Mouse (Mus musculus): ENCODE measurements around the gene Slc13a5. TPM values are rescaled to one million over a fixed set of nuclear protein-coding genes. Genes with fewer than 3 reads are reported as not detected.

Slc13a5 gene
- total RNA-seq, 2 experiments from 2014 or later = 0.19 TPM; not detected in 1

DNA sequence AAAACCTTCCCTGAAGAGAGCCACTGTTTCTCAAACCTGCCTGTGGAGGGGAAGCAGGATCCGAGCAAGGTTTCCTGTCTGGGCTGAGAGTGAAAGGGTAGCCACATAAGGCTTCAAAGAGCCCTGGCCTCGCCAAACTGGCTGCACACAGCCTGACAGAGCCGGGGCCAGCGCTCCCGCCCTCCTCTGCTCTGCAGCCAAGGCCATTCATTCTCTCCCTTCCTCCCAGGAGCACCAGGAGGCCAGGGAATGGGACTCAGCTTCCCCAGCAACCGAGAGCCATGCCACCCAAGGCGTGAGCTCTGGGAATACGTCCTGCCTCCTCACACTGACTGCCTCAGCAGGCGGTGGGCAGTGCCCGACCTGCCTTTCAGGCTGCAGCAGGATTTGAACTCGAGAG, 1.5 kb downstream of the Slc13a5 start:
- DNase-seq = peak; percentile 9

- no peak for DNase-seq
Measured at GRCm38 (mm10) chr11:72256441-72256840, 10.6 kb downstream of the Slc13a5 start.

DNA sequence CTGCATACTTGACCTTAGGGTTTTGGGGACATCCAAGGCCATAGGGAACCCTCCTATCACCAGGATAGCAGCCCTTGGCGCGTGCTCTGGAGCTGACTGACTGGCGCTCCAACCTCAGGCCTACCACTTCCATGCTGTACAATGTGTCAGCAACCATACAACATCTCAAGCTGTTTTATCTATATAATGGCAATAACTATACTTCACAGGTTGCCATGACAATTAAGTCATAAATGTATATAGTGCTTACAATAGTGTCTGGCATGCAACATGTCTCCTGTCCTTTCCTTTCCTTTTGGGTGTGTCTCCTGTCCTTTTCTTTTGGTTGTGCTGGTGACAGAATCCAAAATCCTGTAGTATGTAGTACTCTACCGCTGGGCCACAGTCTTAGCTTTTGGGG, 11.4 kb downstream of the Slc13a5 start:
- DNase-seq = no peak

DNA sequence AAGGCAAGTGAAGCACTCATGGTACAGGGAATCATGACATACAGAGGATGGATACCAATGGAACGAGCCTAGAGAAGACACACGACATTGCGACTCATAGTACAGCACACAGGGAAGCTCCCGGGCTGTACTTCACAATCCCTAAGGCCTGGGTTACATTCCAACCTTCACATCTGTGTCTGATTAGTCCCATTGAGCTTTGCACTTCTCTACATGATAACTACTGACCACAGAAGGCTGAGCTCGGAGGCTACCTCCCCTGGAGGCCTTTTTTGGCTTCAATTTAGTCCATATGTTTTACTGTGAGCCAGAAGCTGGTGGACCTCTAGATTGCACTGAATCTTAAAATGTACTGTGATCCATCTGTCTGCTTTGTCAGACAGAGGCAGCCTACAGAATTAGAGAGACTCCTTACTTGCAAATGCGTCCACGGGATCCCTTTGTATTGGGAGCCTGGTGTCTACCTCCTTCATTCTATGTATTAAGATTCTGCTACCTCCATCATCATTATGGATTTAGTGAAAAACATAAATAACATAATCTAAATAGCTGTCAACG, 21.7 kb downstream of the Slc13a5 start:
- no peak for DNase-seq

DNA sequence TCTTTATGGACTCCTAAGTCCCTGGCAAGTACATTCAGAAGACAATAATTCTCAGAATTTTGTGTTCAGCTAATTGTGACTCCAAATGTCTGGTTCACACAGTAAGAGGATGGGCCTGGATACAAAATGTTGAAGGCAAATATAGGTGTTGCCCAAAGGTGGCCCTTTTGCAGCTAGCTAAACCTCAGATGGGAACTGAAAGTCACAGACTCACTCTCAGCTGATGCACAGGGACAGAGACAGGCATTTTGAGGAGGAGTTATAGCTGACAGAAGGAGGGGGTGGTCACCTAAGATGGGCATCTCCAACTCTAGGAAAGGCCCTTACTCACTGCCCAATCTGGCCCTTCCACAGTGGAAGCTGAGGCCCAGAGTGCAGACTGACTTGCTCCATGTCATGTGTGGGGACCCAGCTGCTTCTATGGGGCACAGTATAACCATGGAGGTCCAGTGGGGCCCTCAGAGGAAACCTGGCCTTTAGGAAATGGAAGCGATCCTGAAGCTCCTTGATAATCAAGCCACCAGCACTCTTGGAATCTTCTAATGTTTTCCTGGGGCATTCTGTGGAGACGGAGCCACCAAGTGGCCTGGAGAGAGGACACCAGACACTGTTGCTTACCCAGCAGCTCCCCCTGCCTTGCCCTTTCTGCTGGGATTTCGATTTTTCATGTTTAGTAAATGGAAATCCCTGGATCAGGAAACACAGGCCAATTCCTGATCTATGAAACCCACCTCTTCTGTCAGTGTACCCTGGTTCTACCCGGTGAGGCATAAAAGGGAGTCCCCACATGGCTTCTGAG, 26.8 kb downstream of the Slc13a5 start:
- no peak for DNase-seq

DNA sequence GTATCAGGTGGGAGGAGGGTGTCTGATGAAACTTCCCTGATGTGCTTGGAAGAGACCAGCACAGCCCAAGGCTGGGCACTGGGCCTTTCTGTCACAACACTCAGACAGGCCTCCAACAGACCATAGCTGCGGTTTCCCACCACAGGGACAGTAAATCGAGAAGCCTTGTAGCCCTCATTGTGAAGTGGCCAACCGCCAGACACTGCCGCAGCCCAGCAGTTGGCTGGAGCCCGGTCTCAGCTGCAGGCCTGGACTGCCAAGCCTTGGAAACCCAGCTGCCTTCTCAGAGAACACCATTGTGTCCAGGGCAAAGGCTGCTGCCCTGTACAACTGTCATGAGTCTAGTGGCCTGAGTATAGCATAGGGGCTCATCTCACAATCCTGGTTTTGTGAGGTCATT, 33.0 kb downstream of the Slc13a5 start:
- peak; percentile 67 for DNase-seq

DNA sequence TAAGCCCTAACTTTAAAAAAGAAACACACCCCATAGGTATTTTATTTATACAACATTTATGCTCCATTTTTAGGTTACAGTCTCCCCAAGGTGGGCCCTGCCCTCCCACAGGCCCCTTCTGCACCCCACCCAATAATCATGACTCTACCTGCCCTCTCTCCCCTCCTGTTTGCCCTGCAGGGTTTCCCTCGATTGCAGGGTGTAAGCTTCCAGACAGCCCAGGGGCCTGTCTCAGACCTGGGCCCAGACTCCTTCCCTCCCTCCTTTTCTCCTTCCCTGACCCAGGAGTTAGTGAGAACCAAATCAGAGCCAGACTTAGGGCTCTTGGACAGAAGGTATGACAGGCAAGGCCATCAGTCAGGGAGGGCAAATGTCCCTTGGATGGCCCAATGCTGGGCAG, 34.0 kb downstream of the Slc13a5 start:
- no peak for DNase-seq

DNA sequence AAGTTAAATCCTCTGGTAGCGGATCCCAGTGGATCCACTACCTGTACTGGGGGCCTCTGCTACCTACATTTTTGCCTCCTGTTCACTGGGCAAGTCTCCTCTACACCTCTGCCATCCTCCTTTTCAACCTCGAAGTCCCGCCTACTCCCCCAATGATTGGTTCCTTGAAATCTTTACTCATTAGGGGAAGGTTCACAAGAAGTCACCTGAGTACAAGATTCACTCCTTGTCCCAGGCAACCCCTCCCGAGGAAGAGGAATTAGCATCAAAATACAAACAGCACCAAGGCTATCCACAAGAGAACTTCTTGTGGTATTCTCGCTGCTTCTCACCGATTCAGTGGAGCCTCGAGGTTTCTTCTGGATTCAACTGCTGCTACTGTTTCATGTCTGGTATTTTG, 35.0 kb downstream of the Slc13a5 start:
- no peak for DNase-seq

GRCm38 (mm10) chr11:72228513-72228912, 38.5 kb downstream of the Slc13a5 start:
- no peak for DNase-seq

- no peak for DNase-seq
Measured at GRCm38 (mm10) chr11:72226901-72227300, 40.1 kb downstream of the Slc13a5 start.

DNA sequence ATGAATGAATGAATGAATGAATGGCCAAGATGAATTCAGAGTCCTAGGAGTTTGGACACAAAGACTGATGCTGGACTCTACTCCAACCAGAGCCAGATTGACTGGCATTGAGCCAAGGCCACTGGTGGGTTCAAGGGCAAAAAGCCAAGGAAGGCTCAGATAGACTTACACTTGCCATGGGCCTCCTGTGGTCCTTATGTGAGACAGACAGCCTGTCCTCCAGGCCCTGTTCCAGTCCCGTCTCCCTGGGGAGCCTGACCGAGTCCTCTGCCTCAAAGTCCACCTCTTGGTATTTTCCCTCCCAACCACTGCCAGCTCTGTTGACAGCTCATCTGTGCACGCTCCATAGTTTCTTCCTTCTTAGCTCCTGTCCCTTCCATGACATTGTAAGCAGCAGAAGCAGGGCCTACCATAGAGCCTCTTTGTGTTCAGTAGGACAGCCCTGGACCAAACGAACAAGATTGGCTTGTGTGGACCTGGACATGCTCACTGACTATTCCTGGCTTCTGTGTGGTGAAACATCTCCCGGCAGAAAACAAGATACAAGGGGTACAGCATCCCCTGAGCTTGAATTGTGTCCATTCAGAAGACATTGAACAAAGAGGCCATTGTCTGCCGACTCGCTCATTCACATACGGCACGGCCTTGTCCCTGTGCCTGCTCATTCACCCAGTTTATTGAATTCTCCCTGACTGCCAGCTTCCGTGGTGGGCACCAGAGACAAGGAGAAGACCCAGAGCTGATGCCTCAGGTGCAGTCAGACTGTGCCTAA, 40.8 kb downstream of the Slc13a5 start:
- no peak for DNase-seq

GRCm38 (mm10) chr11:72224865-72225264, 42.2 kb downstream of the Slc13a5 start:
- DNase-seq = no peak

DNA sequence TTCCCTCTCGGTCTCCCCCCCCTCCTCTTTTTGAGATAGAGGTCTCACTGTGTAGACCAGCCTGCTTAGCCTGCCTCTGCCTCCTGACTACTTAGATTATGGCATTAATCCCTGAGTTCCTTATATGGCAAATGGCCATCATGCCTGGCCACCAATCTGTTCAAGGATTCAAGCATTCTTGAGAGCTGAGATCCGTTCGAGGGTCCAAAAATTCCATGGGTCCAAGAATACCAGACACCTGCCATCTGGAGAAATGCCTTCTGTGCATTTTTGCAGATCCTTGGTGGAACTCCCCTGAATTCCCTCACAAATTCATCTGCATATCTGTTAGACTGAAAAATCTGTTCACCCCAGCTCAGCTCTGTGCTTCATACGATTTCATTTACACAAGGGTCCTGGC, 43.6 kb downstream of the Slc13a5 start:
- DNase-seq = no peak

GRCm38 (mm10) chr11:72221278-72221677, 45.7 kb downstream of the Slc13a5 start:
- DNase-seq = no peak

DNA sequence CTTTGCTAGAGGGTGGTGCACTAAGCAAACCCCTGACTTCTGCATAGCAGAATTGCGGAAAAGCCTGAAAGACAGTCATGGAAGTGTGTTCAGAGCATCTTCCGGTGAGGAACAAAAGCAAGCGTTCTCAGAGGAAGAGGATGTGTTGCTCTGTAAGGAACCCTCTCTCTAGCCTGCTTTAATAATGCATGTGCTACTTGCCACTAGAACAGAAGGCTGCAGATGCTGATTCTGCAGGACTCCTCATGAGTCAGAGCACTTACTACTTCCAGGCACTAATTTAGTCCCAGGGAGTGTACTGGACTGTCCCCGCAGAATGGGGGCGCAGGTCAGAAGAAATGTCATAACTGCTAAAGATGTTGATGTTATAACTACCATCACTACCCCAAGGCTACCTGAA, 49.9 kb downstream of the Slc13a5 start:
- DNase-seq = no peak

DNA sequence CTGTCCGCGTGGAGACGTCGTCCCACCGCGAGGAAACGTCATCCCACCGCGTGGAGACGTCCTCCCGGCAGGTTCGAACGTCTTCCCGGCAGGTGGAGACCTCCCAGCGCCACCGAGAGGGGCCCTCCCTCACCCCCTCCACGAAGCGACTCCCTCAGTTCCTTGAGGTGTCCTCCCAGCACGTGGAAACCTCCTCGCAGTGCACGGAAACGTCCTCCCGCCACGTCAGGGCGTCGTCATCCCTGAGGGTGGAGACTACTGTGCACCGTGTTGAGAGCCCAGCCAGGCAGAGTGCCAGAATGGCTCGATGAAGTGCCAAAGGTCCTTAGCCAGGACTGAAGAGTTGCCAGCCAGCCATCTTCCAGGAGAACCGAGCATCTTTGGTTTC, 51.6 kb downstream of the Slc13a5 start, which contains the start of gene Med31:
Gene Med31 (minus strand): TSS at position 183 of the 388 bp plus-strand sequence.
- peak; percentile 72 for DNase-seq

DNA sequence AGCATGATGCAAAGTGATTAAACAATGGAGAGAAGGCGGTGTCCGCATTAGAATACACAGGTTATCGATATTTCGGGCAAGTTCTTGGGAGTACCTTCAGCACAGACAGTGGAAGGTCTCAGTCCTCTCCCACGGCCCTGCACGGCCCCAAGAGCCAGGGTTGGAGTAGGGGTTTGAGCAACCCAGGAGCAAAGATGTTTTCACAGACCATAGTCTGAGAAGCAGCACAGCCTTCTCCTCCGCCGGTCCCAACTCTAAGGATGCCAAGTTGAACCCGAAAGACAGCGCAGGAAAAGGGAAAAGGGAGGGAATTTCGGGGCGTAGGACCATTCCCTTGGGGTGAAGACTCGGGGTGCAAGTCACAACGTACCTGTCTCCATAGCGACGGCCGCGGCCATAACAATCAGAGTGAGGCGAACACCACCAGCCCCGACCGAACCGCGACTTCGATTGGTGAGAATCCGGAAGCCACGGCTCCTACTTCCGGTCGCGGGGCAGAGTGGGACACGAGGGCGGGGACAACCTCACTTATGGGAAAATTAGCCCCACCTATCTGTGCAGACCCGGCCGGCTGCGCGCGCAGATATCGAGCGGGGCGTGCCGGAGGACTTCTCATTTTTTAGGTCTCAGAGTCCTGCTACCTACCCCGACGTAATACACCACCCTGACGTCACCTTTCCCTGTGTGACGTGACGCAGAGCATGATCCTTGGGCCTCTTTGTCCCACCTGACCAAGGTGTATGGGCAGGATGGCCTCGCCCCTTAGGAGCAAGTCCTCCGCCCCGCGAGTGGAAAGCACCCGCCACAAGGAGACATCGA, 52.2 kb downstream of the Slc13a5 start:
- peak; percentile 92 for DNase-seq

GRCm38 (mm10) chr11:72207834-72208377, 59.1 kb downstream of the Slc13a5 start:
- DNase-seq = no peak

DNA sequence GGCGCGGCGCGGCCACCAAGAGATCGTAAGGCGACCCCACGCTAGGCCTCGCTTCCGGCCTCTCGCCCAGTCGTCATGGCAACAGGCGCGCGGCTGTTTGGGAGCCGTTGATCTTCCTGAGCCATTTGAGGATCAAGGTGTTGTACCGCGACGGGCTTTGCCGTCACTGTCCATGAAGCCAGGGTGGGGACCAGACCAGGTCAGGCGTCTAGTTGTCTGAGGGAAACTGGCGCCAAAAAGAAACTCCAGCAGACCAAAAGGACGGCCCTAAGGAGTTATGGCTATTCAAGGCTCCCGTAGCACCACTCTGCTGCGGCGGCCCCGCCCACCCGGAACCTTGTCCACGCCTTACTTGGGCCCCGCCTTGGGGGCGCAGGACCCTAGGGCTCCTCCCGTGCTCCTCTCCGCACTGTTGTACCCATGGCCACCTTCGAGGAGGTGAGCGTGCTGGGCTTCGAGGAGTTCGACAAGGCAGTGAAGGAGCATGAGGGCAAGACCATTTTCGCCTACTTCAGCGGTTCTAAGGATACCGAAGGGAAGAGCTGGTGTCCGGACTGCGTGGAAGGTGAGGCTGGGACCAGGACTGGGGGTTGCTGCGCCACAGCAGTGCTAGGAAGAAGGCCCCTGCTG, 59.7 kb downstream of the Slc13a5 start, which contains the start of the genes 4933427D14Rik and Txndc17:
Gene 4933427D14Rik (minus strand): TSS at position 256 of the 630 bp plus-strand sequence.
Gene Txndc17 (plus strand): TSS at position 344 of the 630 bp plus-strand sequence.
- DNase-seq = peak; percentile 83

- DNase-seq = no peak
Measured at GRCm38 (mm10) chr11:72206341-72207203, 60.5 kb downstream of the Slc13a5 start, which contains the start of gene Gm43951. TSS of gene Gm43951 (minus strand) at chr11:72206840.
